Mouse (Mus musculus) yolk sac, embryonic 10.5 days (tissue): ENCODE data around the gene Slc25a35.
A peak's percentile ranks its signal among the peaks of the same experiment; 100 is the strongest.
"Not testable (repeated sequence)": the region's sequence is repeated elsewhere in the genome, so short reads cannot be mapped to it uniquely, and the experiment has no call there.

Experiments used
- DNase-seq: peaks from one replicate; pipeline ENCODE4 v3.0.0-alpha.2; 2017; ENCODE audit warnings: low spot score

Slc25a35 gene

GRCm38 (mm10) chr11:68967337-68968282 is at the start of gene Slc25a35:
Slc25a35 (plus strand) TSS chr11:68968131.
- DNase-seq = peak; percentile 81

- no peak for DNase-seq
Observed at GRCm38 (mm10) chr11:68923191-68923590, 44.7 kb upstream of the Slc25a35 start.

GRCm38 (mm10) chr11:68924749-68925148 is 43.2 kb upstream of the Slc25a35 start:
- no peak for DNase-seq

- DNase-seq = no peak
Observed at GRCm38 (mm10) chr11:68926981-68927380, 41.0 kb upstream of the Slc25a35 start, which contains the start of gene Odf4. Odf4 (minus strand) TSS chr11:68927081.

- DNase-seq = no peak
Observed at GRCm38 (mm10) chr11:68929947-68930346, 38.0 kb upstream of the Slc25a35 start.

- no peak for DNase-seq
Observed at GRCm38 (mm10) chr11:68933885-68934507, 33.9 kb upstream of the Slc25a35 start.

- not testable (repeated sequence) for DNase-seq
Observed at GRCm38 (mm10) chr11:68936951-68937350, 31.0 kb upstream of the Slc25a35 start.

- peak; percentile 91 for DNase-seq
Observed at GRCm38 (mm10) chr11:68939451-68940304, 28.3 kb upstream of the Slc25a35 start.

GRCm38 (mm10) chr11:68940516-68940915 is 27.4 kb upstream of the Slc25a35 start:
- no peak for DNase-seq

GRCm38 (mm10) chr11:68942731-68943130 is 25.2 kb upstream of the Slc25a35 start:
- DNase-seq = no peak

- DNase-seq = no peak
Observed at GRCm38 (mm10) chr11:68945245-68945644, 22.7 kb upstream of the Slc25a35 start.

GRCm38 (mm10) chr11:68946001-68946400 is 21.9 kb upstream of the Slc25a35 start:
- DNase-seq = no peak

GRCm38 (mm10) chr11:68946806-68947440 is 21.0 kb upstream of the Slc25a35 start:
- no peak for DNase-seq

GRCm38 (mm10) chr11:68947542-68947993 is 20.4 kb upstream of the Slc25a35 start:
- DNase-seq = no peak

- no peak for DNase-seq
Observed at GRCm38 (mm10) chr11:68953903-68954302, 14.0 kb upstream of the Slc25a35 start.

GRCm38 (mm10) chr11:68954408-68954807 is 13.5 kb upstream of the Slc25a35 start:
- no peak for DNase-seq

- DNase-seq = no peak
Observed at GRCm38 (mm10) chr11:68955473-68955872, 12.5 kb upstream of the Slc25a35 start.

- DNase-seq = no peak
Observed at GRCm38 (mm10) chr11:68956107-68956506, 11.8 kb upstream of the Slc25a35 start.

GRCm38 (mm10) chr11:68956697-68957096 is 11.2 kb upstream of the Slc25a35 start:
- no peak for DNase-seq

- no peak for DNase-seq
Observed at GRCm38 (mm10) chr11:68957308-68957707, 10.6 kb upstream of the Slc25a35 start, which contains the start of gene Arhgef15. Arhgef15 (minus strand) TSS chr11:68957480.

GRCm38 (mm10) chr11:68957971-68958370 is 10.0 kb upstream of the Slc25a35 start:
- DNase-seq = no peak
